Mouse (Mus musculus) kidney, adult 8-10 months (tissue): ENCODE measurements around the gene Gm20905.
"Not testable (repeated sequence)": the region's sequence is repeated elsewhere in the genome, so short reads cannot be mapped to it uniquely, and the experiment has no call there.

Experiments
- DNase-seq, 2 experiments: peaks; one replicate each; pipeline ENCODE4 v3.0.0; 2022

Gene Gm20905

GRCm38 (mm10) chrY:37259503-37259902 is at the start of gene Gm20905:
TSS of gene Gm20905 (minus strand) at chrY:37259603.
- not testable (repeated sequence) for DNase-seq
